Mouse (Mus musculus): ENCODE results near the gene Zmynd12. TPM values are rescaled to one million over a fixed set of nuclear protein-coding genes. Genes with fewer than 3 reads are reported as not detected.

Zmynd12 gene
- polyA plus RNA-seq, 1 experiment, result not detected

DNA sequence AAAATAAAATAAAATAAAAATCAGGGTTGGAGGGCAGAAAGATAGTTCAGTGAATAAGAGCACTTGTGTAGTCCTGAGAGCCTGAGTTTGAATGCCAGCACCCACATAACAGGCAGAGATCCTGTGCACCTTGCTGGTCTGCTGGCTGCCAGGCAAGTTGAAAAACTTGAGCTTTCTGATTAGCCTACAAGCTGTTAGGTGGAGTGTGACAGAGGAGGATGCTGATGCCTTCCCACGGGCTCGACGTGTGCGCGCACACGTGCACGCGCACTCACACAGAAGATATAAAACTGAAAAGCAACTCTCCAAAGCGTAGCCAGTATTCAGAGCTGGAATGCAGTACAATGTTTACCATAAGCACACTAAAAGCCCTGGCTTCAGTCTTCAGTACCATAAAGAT lies 49.9 kb downstream of the Zmynd12 start:
- Histone ChIP-seq H3K79me3 (ENCODE audit: low read depth) (no peaks in the 10 kb centered on the region), H3K79me2 (ENCODE audit: control insufficient read depth, insufficient read depth) (no peaks in the 10 kb centered on the region), H3K27me3 (ENCODE audit: control insufficient read depth, insufficient read depth, insufficient read length) (peaks cover 37% of the 10 kb centered on the region), H3K36me3 (ENCODE audit: control insufficient read depth, insufficient read depth) (no peaks in the 10 kb centered on the region), H3ac (ENCODE audit: control insufficient read depth, insufficient read length, low read depth) (no peak overlapping the region), H3K4me3 (ENCODE audit: insufficient read depth, poor library complexity, severe bottlenecking) (no peak overlapping the region)
- TF ChIP-seq FOSL1 (IDR thresholded peaks at IDR 0.05; ENCODE audit: insufficient read depth, low read length, poor library complexity, severe bottlenecking) (no peak), CEBPB (IDR thresholded peaks at IDR 0.05; ENCODE audit: low read depth) (no peak), CTCF (IDR thresholded peaks at IDR 0.05; ENCODE audit: control insufficient read depth, insufficient read depth, insufficient read length) (no peak), USF1 (IDR thresholded peaks at IDR 0.05; ENCODE audit: low read depth) (no peak), MYOG (IDR thresholded peaks at IDR 0.05; ENCODE audit: control insufficient read depth, extremely low read depth, insufficient read length) (no peak), MYOD1 (IDR thresholded peaks at IDR 0.05; ENCODE audit: control insufficient read depth, insufficient read length, low read depth) (no peak), MAX (IDR thresholded peaks at IDR 0.05) (no peak)

DNA sequence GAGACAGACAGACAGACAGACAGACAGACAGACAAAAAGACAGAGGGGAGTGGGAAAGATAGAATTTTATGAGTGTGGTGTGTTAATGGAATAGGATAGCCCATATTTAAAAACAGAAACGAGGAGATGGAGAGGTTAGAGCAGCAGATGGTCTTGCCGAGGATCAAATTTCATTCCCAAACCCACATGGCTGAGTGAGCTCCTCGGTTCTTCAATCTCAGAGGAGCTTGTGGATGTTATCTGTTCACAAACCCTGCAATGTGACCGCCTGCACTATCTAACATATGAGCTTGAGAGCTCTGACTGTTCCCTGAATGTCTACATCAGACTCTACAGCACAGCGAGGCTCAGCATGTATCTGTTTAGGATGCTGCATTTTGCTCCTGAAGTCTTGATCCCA lies 50.5 kb downstream of the Zmynd12 start:
- Histone ChIP-seq H3K79me3 (ENCODE audit: low read depth) (no peaks in the 10 kb centered on the region), H3K79me2 (ENCODE audit: control insufficient read depth, insufficient read depth) (no peaks in the 10 kb centered on the region), H3K27me3 (ENCODE audit: control insufficient read depth, insufficient read depth, insufficient read length) (peaks cover 32% of the 10 kb centered on the region), H3K36me3 (ENCODE audit: control insufficient read depth, insufficient read depth) (no peaks in the 10 kb centered on the region), H3ac (ENCODE audit: control insufficient read depth, insufficient read length, low read depth) (no peak overlapping the region), H3K4me3 (ENCODE audit: insufficient read depth, poor library complexity, severe bottlenecking) (no peak overlapping the region)
- TF ChIP-seq CEBPB (IDR thresholded peaks at IDR 0.05; ENCODE audit: low read depth), result no peak
- no peak for TF ChIP-seq MYOD1 (IDR thresholded peaks at IDR 0.05; ENCODE audit: control insufficient read depth, insufficient read length, low read depth)
- no peak for TF ChIP-seq MAX (IDR thresholded peaks at IDR 0.05)
- TF ChIP-seq USF1 (IDR thresholded peaks at IDR 0.05; ENCODE audit: low read depth), result no peak
- TF ChIP-seq FOSL1 (IDR thresholded peaks at IDR 0.05; ENCODE audit: insufficient read depth, low read length, poor library complexity, severe bottlenecking), result no peak
- no peak for TF ChIP-seq MYOG (IDR thresholded peaks at IDR 0.05; ENCODE audit: control insufficient read depth, extremely low read depth, insufficient read length)
- TF ChIP-seq CTCF (IDR thresholded peaks at IDR 0.05; ENCODE audit: control insufficient read depth, insufficient read depth, insufficient read length), result no peak

DNA sequence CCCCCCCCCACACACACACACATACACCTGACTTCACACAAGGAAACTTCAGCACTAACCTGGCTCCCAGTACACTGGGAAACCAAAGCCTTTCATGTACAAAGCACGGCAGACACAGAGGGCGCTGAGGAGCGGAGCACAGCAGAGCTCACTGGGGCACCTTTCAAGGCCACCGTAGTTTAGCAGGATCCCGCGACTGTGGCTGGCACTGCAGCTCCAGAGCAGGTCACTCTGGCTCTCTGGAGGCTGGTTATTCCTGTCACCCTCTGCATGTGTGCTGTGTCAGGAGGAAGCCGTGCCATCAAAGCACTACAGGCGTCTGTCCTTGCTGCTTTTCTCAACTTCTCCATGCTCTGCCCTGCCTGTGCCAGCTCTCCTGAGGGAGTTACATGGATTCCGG lies 60.4 kb downstream of the Zmynd12 start:
- H3ac ChIP-seq (ENCODE audit: control insufficient read depth, insufficient read length, low read depth), result no peak overlapping the region
- no peak for TF ChIP-seq USF1 (IDR thresholded peaks at IDR 0.05; ENCODE audit: low read depth)
- TF ChIP-seq MYOG (IDR thresholded peaks at IDR 0.05; ENCODE audit: control insufficient read depth, extremely low read depth, insufficient read length), result no peak
- TF ChIP-seq MAX (IDR thresholded peaks at IDR 0.05), result no peak
- TF ChIP-seq CEBPB (IDR thresholded peaks at IDR 0.05; ENCODE audit: low read depth), result no peak
- no peak for TF ChIP-seq FOSL1 (IDR thresholded peaks at IDR 0.05; ENCODE audit: insufficient read depth, low read length, poor library complexity, severe bottlenecking)
- no peak for TF ChIP-seq MYOD1 (IDR thresholded peaks at IDR 0.05; ENCODE audit: control insufficient read depth, insufficient read length, low read depth)
- TF ChIP-seq CTCF (IDR thresholded peaks at IDR 0.05; ENCODE audit: control insufficient read depth, insufficient read depth, insufficient read length), result no peak
- no peak overlapping the region for H3K4me3 ChIP-seq (ENCODE audit: insufficient read depth, poor library complexity, severe bottlenecking)
- no peaks in the 10 kb centered on the region for H3K79me2 ChIP-seq (ENCODE audit: control insufficient read depth, insufficient read depth)
- peaks cover 15% of the 10 kb centered on the region for H3K27me3 ChIP-seq (ENCODE audit: control insufficient read depth, insufficient read depth, insufficient read length)
- H3K36me3 ChIP-seq (ENCODE audit: control insufficient read depth, insufficient read depth), result no peaks in the 10 kb centered on the region
- H3K79me3 ChIP-seq (ENCODE audit: low read depth), result no peaks in the 10 kb centered on the region

DNA sequence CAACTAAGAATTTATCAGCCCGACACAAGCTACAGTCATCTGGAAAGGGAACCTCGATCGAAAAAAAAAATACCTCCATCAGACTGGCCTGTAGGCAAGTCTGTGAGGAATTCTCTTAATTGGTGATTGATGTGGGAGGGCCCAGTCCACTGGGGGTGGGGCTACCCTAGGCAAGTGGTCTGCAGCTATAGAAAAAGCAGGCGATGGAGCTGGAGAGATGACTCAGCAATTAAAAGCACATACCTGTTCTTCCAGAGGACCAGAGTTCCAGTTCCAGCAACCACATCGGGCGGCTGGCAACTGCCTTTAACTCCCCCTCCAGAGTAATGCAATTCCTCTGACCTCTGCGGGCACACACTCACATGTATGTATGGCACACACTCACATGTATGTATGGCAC lies 62.3 kb downstream of the Zmynd12 start:
- H3K36me3 ChIP-seq (ENCODE audit: control insufficient read depth, insufficient read depth), result no peaks in the 10 kb centered on the region
- TF ChIP-seq MYOD1 (IDR thresholded peaks at IDR 0.05; ENCODE audit: control insufficient read depth, insufficient read length, low read depth) (no peak), MAX (IDR thresholded peaks at IDR 0.05) (no peak), USF1 (IDR thresholded peaks at IDR 0.05; ENCODE audit: low read depth) (no peak), CTCF (IDR thresholded peaks at IDR 0.05; ENCODE audit: control insufficient read depth, insufficient read depth, insufficient read length) (no peak), MYOG (IDR thresholded peaks at IDR 0.05; ENCODE audit: control insufficient read depth, extremely low read depth, insufficient read length) (no peak), FOSL1 (IDR thresholded peaks at IDR 0.05; ENCODE audit: insufficient read depth, low read length, poor library complexity, severe bottlenecking) (no peak), CEBPB (IDR thresholded peaks at IDR 0.05; ENCODE audit: low read depth) (no peak)
- H3K79me2 ChIP-seq (ENCODE audit: control insufficient read depth, insufficient read depth), result no peaks in the 10 kb centered on the region
- peaks cover 9% of the 10 kb centered on the region for H3K27me3 ChIP-seq (ENCODE audit: control insufficient read depth, insufficient read depth, insufficient read length)
- no peak overlapping the region for H3K4me3 ChIP-seq (ENCODE audit: insufficient read depth, poor library complexity, severe bottlenecking)
- no peak overlapping the region for H3ac ChIP-seq (ENCODE audit: control insufficient read depth, insufficient read length, low read depth)
- no peaks in the 10 kb centered on the region for H3K79me3 ChIP-seq (ENCODE audit: low read depth)

DNA sequence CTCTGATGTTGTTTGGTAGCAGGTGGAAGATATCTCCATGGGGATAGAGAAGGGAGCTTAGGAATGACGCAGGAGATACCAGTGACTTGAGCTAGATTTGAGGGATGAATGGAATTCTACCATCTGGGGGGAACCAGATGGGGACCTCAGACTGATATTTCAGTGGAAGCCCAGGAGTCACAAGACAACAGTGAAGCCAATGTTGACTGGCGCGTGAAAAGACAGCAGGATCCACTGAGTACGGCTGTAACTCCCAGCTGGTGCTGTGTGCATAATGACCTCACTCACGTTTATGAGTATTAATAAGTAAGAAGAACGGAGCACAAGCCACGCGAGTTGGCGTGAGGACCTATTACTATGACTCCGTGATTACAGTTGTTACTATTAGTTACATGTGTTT lies 67.1 kb downstream of the Zmynd12 start:
- Histone ChIP-seq H3K36me3 (ENCODE audit: control insufficient read depth, insufficient read depth) (no peaks in the 10 kb centered on the region), H3K4me3 (ENCODE audit: insufficient read depth, poor library complexity, severe bottlenecking) (no peak overlapping the region), H3K79me2 (ENCODE audit: control insufficient read depth, insufficient read depth) (no peaks in the 10 kb centered on the region), H3K79me3 (ENCODE audit: low read depth) (no peaks in the 10 kb centered on the region), H3ac (ENCODE audit: control insufficient read depth, insufficient read length, low read depth) (no peak overlapping the region), H3K27me3 (ENCODE audit: control insufficient read depth, insufficient read depth, insufficient read length) (peaks cover 11% of the 10 kb centered on the region)
- TF ChIP-seq FOSL1 (IDR thresholded peaks at IDR 0.05; ENCODE audit: insufficient read depth, low read length, poor library complexity, severe bottlenecking), result no peak

DNA sequence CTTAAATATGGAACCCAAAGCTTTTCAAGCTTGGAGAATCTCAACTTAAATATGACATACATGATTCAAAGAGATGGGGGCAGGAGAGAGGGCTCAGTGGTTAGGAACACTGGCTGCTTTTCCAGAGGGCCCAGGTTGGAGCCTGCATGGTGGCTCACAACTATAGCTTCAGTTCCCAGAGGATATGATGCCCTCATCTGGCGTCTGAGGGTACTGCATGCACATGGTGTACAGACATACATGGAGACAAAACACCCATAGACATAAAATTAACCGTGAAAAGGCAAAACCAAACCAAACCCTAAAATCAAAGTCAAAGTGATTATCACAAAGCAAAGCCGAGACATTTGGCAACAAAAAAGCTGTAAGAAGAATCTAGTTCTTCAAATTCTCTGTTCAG lies 68.2 kb downstream of the Zmynd12 start:
- H3K27me3 ChIP-seq (ENCODE audit: control insufficient read depth, insufficient read depth, insufficient read length), result peaks cover 11% of the 10 kb centered on the region
- no peak overlapping the region for H3ac ChIP-seq (ENCODE audit: control insufficient read depth, insufficient read length, low read depth)
- H3K4me3 ChIP-seq (ENCODE audit: insufficient read depth, poor library complexity, severe bottlenecking), result no peak overlapping the region
- H3K79me3 ChIP-seq (ENCODE audit: low read depth), result no peaks in the 10 kb centered on the region
- TF ChIP-seq CEBPB (IDR thresholded peaks at IDR 0.05; ENCODE audit: low read depth), result no peak
- TF ChIP-seq CTCF (IDR thresholded peaks at IDR 0.05; ENCODE audit: control insufficient read depth, insufficient read depth, insufficient read length), result no peak
- TF ChIP-seq FOSL1 (IDR thresholded peaks at IDR 0.05; ENCODE audit: insufficient read depth, low read length, poor library complexity, severe bottlenecking), result no peak
- no peak for TF ChIP-seq MAX (IDR thresholded peaks at IDR 0.05)
- no peak for TF ChIP-seq MYOD1 (IDR thresholded peaks at IDR 0.05; ENCODE audit: control insufficient read depth, insufficient read length, low read depth)
- no peak for TF ChIP-seq MYOG (IDR thresholded peaks at IDR 0.05; ENCODE audit: control insufficient read depth, extremely low read depth, insufficient read length)
- no peak for TF ChIP-seq USF1 (IDR thresholded peaks at IDR 0.05; ENCODE audit: low read depth)
- H3K36me3 ChIP-seq (ENCODE audit: control insufficient read depth, insufficient read depth), result no peaks in the 10 kb centered on the region
- H3K79me2 ChIP-seq (ENCODE audit: control insufficient read depth, insufficient read depth), result no peaks in the 10 kb centered on the region
